Mouse (Mus musculus) heart, embryonic 12.5 days (tissue): ENCODE measurements at regions not wholly inside any gene's neighbourhood (a gene's known extent, or its start where the extent isn't known, plus 50 kb on each side); places are given as distances from the start of the nearest gene placed in this dataset.

ENCODE experiments used
- ATAC-seq: fragments of 200-750 bp; cut with Nextera tagmentation; 2 replicates; pipeline ENCODE4 v1.8.0; 2017; ENCODE audit warnings: moderate TSS enrichment, moderate library complexity; ENCODE audit not compliant: insufficient number of reproducible peaks, low FRiP score
- H3K27ac ChIP-seq: fragments of 300-500 bp; sonication (generic); 2 replicates; pipeline ENCODE4 v1.5.1; 2016; ENCODE audit warnings: mild to moderate bottlenecking, moderate library complexity; ENCODE audit not compliant: poor library complexity, severe bottlenecking
- H3K27me3 ChIP-seq: fragments of 300-500 bp; sonication (generic); replicated peaks from 2 replicates; pipeline ENCODE4 v1.6.1; 2016; ENCODE audit warnings: mild to moderate bottlenecking, moderate library complexity
- H3K36me3 ChIP-seq: fragments of 300-500 bp; sonication (generic); 2 replicates; pipeline ENCODE4 v1.6.1; 2016; ENCODE audit warnings: mild to moderate bottlenecking, moderate library complexity
- H3K4me1 ChIP-seq: fragments of 300-500 bp; sonication (generic); replicated peaks from 2 replicates; pipeline ENCODE4 v1.6.1; 2016; ENCODE audit warnings: mild to moderate bottlenecking
- H3K4me2 ChIP-seq: fragments of 300-500 bp; sonication (generic); 2 replicates; pipeline ENCODE4 v1.6.1; 2016; ENCODE audit warnings: mild to moderate bottlenecking, moderate library complexity
- H3K4me3 ChIP-seq: fragments of 300-500 bp; sonication (generic); 2 replicates; pipeline ENCODE4 v1.5.1; 2016; ENCODE audit warnings: mild to moderate bottlenecking
- H3K9ac ChIP-seq: fragments of 300-500 bp; sonication (generic); 2 replicates; pipeline ENCODE4 v1.6.1; 2016; ENCODE audit warnings: mild to moderate bottlenecking, moderate library complexity
- H3K9me3 ChIP-seq: fragments of 300-500 bp; sonication (generic); replicated peaks from 2 replicates; pipeline ENCODE4 v1.6.1; 2016; ENCODE audit warnings: mild to moderate bottlenecking, moderate library complexity
- WGBS: fragments of 180-500 bp; shearing (Covaris S2); methylation state at CpG from one replicate; pipeline ENCODE4 v1.1.7; 2016; 5-methylcytosine and 5-hydroxymethylcytosine counted together

- Histone ChIP-seq H3K4me2 (no peak overlapping the region), H3K36me3 (no peaks in the 10 kb centered on the region), H3K27ac (no peak overlapping the region), H3K27me3 (peaks cover 9% of the 10 kb centered on the region; the same call in 1 of the 2 replicates), H3K9ac (no peak overlapping the region), H3K4me3 (no peak overlapping the region), H3K4me1 (no peaks in the 10 kb centered on the region), H3K9me3 (no peaks in the 10 kb centered on the region)
- no peak for ATAC-seq
- 44% methylated on average over 9 of the region's 9 CpGs for WGBS
These were observed 50.6 kb upstream of the Grik3 start for GRCm38 (mm10) chr4:125439856-125440255.

GRCm38 (mm10) chr4:125437161-125437822, 53.2 kb upstream of the Grik3 start:
- Histone ChIP-seq H3K27me3 (peaks cover 9% of the 10 kb centered on the region; the same call in 1 of the 2 replicates), H3K27ac (no peak overlapping the region), H3K9ac (no peak overlapping the region), H3K36me3 (no peaks in the 10 kb centered on the region), H3K4me2 (no peak overlapping the region), H3K9me3 (peaks cover 4% of the 10 kb centered on the region; the same call in 1 of the 2 replicates), H3K4me3 (no peak overlapping the region), H3K4me1 (no peaks in the 10 kb centered on the region)
- ATAC-seq, result no peak
- 66% methylated on average over 13 of the region's 13 CpGs for WGBS

- H3K4me3 ChIP-seq, result no peak overlapping the region
- 0 out of 2 replicates have a peak, but pooled peaks cover 2% of the 10 kb centered on the region for H3K4me1 ChIP-seq
- 60% methylated on average over 3 of the region's 3 CpGs for WGBS
These were observed 57.0 kb upstream of the Grik3 start for GRCm38 (mm10) chr4:125433511-125433910.

GRCm38 (mm10) chr4:125431648-125432047, 58.9 kb upstream of the Grik3 start:
- ATAC-seq, result no peak

More at GRCm38 (mm10) chr4:125433511-125433910, 57.0 kb upstream of the Grik3 start:
- Histone ChIP-seq H3K9me3 (peaks cover 4% of the 10 kb centered on the region; the same call in 1 of the 2 replicates), H3K36me3 (no peaks in the 10 kb centered on the region), H3K27ac (no peak overlapping the region), H3K27me3 (peaks cover 7% of the 10 kb centered on the region; the same call in 1 of the 2 replicates), H3K9ac (no peak overlapping the region), H3K4me2 (no peak overlapping the region)
- no peak for ATAC-seq

GRCm38 (mm10) chr4:125430845-125431244, 59.7 kb upstream of the Grik3 start:
- H3K4me3 ChIP-seq, result no peak overlapping the region
- no peak overlapping the region for H3K4me2 ChIP-seq
- peaks cover 4% of the 10 kb centered on the region; the same call in 1 of the 2 replicates for H3K9me3 ChIP-seq
- no peak overlapping the region for H3K27ac ChIP-seq
- peaks cover 17% of the 10 kb centered on the region; the same call in 1 of the 2 replicates for H3K27me3 ChIP-seq
- H3K9ac ChIP-seq, result no peak overlapping the region
- WGBS, result 48% methylated on average over 4 of the region's 4 CpGs
- 0 out of 2 replicates have a peak, but pooled peaks cover 2% of the 10 kb centered on the region for H3K4me1 ChIP-seq
- ATAC-seq, result no peak
- no peaks in the 10 kb centered on the region for H3K36me3 ChIP-seq

More at GRCm38 (mm10) chr4:125431648-125432047, 58.9 kb upstream of the Grik3 start:
- 0 out of 2 replicates have a peak, but pooled peaks cover 13% of the 10 kb centered on the region for H3K27me3 ChIP-seq
- H3K4me2 ChIP-seq, result no peak overlapping the region
- no peaks in the 10 kb centered on the region for H3K36me3 ChIP-seq
- H3K27ac ChIP-seq, result no peak overlapping the region
- peaks cover 4% of the 10 kb centered on the region; the same call in 1 of the 2 replicates for H3K9me3 ChIP-seq
- H3K4me1 ChIP-seq, result 0 out of 2 replicates have a peak, but pooled peaks cover 2% of the 10 kb centered on the region
- H3K9ac ChIP-seq, result no peak overlapping the region
- no peak overlapping the region for H3K4me3 ChIP-seq

- Histone ChIP-seq H3K4me2 (no peak overlapping the region), H3K27me3 (peaks cover 20% of the 10 kb centered on the region; the same call in 1 of the 2 replicates), H3K4me3 (no peak overlapping the region), H3K4me1 (0 out of 2 replicates have a peak, but pooled peaks cover 2% of the 10 kb centered on the region), H3K9me3 (0 out of 2 replicates have a peak, but pooled peaks cover under 1% of the 10 kb centered on the region), H3K9ac (no peak overlapping the region), H3K27ac (no peak overlapping the region), H3K36me3 (no peaks in the 10 kb centered on the region)
- WGBS, result 85% methylated on average over 14 of the region's 14 CpGs
- ATAC-seq, result no peak
These were observed 61.8 kb upstream of the Grik3 start for GRCm38 (mm10) chr4:125428736-125429135.

- H3K4me2 ChIP-seq, result no peak overlapping the region
- H3K9me3 ChIP-seq, result no peaks in the 10 kb centered on the region
- H3K36me3 ChIP-seq, result no peaks in the 10 kb centered on the region
- ATAC-seq, result no peak
- H3K27ac ChIP-seq, result no peak overlapping the region
- peaks cover 21% of the 10 kb centered on the region for H3K27me3 ChIP-seq
- no peak overlapping the region for H3K9ac ChIP-seq
- 45% methylated on average over 5 of the region's 5 CpGs for WGBS
- H3K4me1 ChIP-seq, result no peaks in the 10 kb centered on the region
- H3K4me3 ChIP-seq, result no peak overlapping the region
These were observed 69.8 kb upstream of the Grik3 start for GRCm38 (mm10) chr4:125420561-125421241.

- Histone ChIP-seq H3K9me3 (no peaks in the 10 kb centered on the region), H3K4me1 (no peaks in the 10 kb centered on the region), H3K36me3 (no peaks in the 10 kb centered on the region), H3K27me3 (peaks cover 20% of the 10 kb centered on the region), H3K27ac (no peak overlapping the region), H3K4me3 (no peak overlapping the region), H3K4me2 (no peak overlapping the region), H3K9ac (no peak overlapping the region)
- WGBS, result 49% methylated on average over 12 of the region's 12 CpGs
- no peak for ATAC-seq
These were observed 70.8 kb upstream of the Grik3 start for GRCm38 (mm10) chr4:125419491-125420255.

- Histone ChIP-seq H3K27ac (no peak overlapping the region), H3K36me3 (no peaks in the 10 kb centered on the region), H3K27me3 (peaks cover 7% of the 10 kb centered on the region), H3K4me3 (no peak overlapping the region), H3K4me2 (no peak overlapping the region), H3K4me1 (no peaks in the 10 kb centered on the region), H3K9me3 (no peaks in the 10 kb centered on the region), H3K9ac (no peak overlapping the region)
- WGBS, result 56% methylated on average over 11 of the region's 11 CpGs
- ATAC-seq, result no peak
These were observed 75.2 kb upstream of the Grik3 start for GRCm38 (mm10) chr4:125415308-125415707.

- H3K27me3 ChIP-seq, result peaks cover 8% of the 10 kb centered on the region; the same call in 1 of the 2 replicates
- no peaks in the 10 kb centered on the region for H3K9me3 ChIP-seq
- no peaks in the 10 kb centered on the region for H3K4me1 ChIP-seq
- H3K4me2 ChIP-seq, result no peak overlapping the region
- 75% methylated on average over 7 of the region's 7 CpGs for WGBS
- H3K4me3 ChIP-seq, result no peak overlapping the region
- H3K9ac ChIP-seq, result no peak overlapping the region
- H3K36me3 ChIP-seq, result no peaks in the 10 kb centered on the region
- H3K27ac ChIP-seq, result no peak overlapping the region
- ATAC-seq, result 0 out of 2 replicates have a peak, but pooled peaks have one; percentile 63
These were observed 76.4 kb upstream of the Grik3 start for GRCm38 (mm10) chr4:125413833-125414719.
